Mouse (Mus musculus): Measurements from ENCODE around the gene Tex22. TPM values are rescaled to one million over a fixed set of nuclear protein-coding genes. Genes with fewer than 3 reads are reported as not detected.

The Tex22 gene
- polyA plus RNA-seq, 1 experiment from 2014 or later, result not detected

GRCm38 (mm10) chr12:113089107-113089506, 14.8 kb downstream of the Tex22 start:
- no peak for ATAC-seq (ENCODE audit: low read depth)
- Histone ChIP-seq H3K4me3 (ENCODE audit: low read depth, low read length) (no peak overlapping the region), H3K4me2 (ENCODE audit: low read depth, low read length) (no peak overlapping the region), H3K27ac (ENCODE audit: low read length) (no peak overlapping the region), H3K4me1 (ENCODE audit: control insufficient read depth, low read depth, low read length) (no peaks in the 10 kb centered on the region), H3K9ac (ENCODE audit: low read depth, low read length) (no peak overlapping the region), H3K9me3 (replicated peaks; ENCODE audit: control insufficient read depth, low read length) (no peaks in the 10 kb centered on the region), H3K36me3 (ENCODE audit: control insufficient read depth, insufficient read depth) (no peaks in the 10 kb centered on the region), H3K27me3 (ENCODE audit: control insufficient read depth, insufficient read depth, low read depth, low read length) (no peaks in the 10 kb centered on the region; the same call in 1 of the 2 replicates)
- WGBS (ENCODE audit: insufficient replicate concordance), result 68% methylated on average over 6 of the region's 6 CpGs

- no peak overlapping the region for H3K4me2 ChIP-seq (ENCODE audit: low read depth, low read length)
- H3K4me1 ChIP-seq (ENCODE audit: control insufficient read depth, low read depth, low read length), result no peaks in the 10 kb centered on the region
- no peaks in the 10 kb centered on the region for H3K36me3 ChIP-seq (ENCODE audit: control insufficient read depth, insufficient read depth)
- H3K9ac ChIP-seq (ENCODE audit: low read depth, low read length), result no peak overlapping the region
- H3K9me3 ChIP-seq (replicated peaks; ENCODE audit: control insufficient read depth, low read length), result no peaks in the 10 kb centered on the region
- H3K27me3 ChIP-seq (ENCODE audit: control insufficient read depth, insufficient read depth, low read depth, low read length), result no peaks in the 10 kb centered on the region; the same call in 1 of the 2 replicates
- 79% methylated on average over 17 of the region's 17 CpGs for WGBS (ENCODE audit: insufficient replicate concordance)
- ATAC-seq (ENCODE audit: low read depth), result no peak
- H3K4me3 ChIP-seq (ENCODE audit: low read depth, low read length), result no peak overlapping the region
- H3K27ac ChIP-seq (ENCODE audit: low read length), result no peak overlapping the region
These were observed 15.8 kb downstream of the Tex22 start for GRCm38 (mm10) chr12:113090053-113090452.

- Histone ChIP-seq H3K36me3 (ENCODE audit: control insufficient read depth, insufficient read depth) (no peaks in the 10 kb centered on the region), H3K9me3 (replicated peaks; ENCODE audit: control insufficient read depth, low read length) (no peaks in the 10 kb centered on the region), H3K9ac (ENCODE audit: low read depth, low read length) (no peak overlapping the region), H3K4me2 (ENCODE audit: low read depth, low read length) (no peak overlapping the region), H3K4me3 (ENCODE audit: low read depth, low read length) (no peak overlapping the region), H3K27me3 (ENCODE audit: control insufficient read depth, insufficient read depth, low read depth, low read length) (no peaks in the 10 kb centered on the region; the same call in none of the 2 replicates), H3K4me1 (ENCODE audit: control insufficient read depth, low read depth, low read length) (peaks cover 26% of the 10 kb centered on the region), H3K27ac (ENCODE audit: low read length) (no peak overlapping the region)
- ATAC-seq (ENCODE audit: low read depth), result no peak
- 67% methylated on average over 5 of the region's 5 CpGs for WGBS (ENCODE audit: insufficient replicate concordance)
These were observed 22.7 kb downstream of the Tex22 start for GRCm38 (mm10) chr12:113097040-113097439.

GRCm38 (mm10) chr12:113097749-113098281, 23.5 kb downstream of the Tex22 start, which contains the start of gene Mta1:
Gene Mta1, plus strand, starts transcription at chr12:113098278.
- Histone ChIP-seq H3K4me3 (ENCODE audit: low read depth, low read length) (peak within 1 kb of the TSS; percentile 92), H3K27ac (ENCODE audit: low read length) (peak within 1 kb of the TSS; percentile 78), H3K27me3 (ENCODE audit: control insufficient read depth, insufficient read depth, low read depth, low read length) (no peaks in the 10 kb centered on the region; the same call in none of the 2 replicates), H3K36me3 (ENCODE audit: control insufficient read depth, insufficient read depth) (no peaks in the 10 kb centered on the region), H3K9ac (ENCODE audit: low read depth, low read length) (peak within 1 kb of the TSS; percentile 90), H3K4me2 (ENCODE audit: low read depth, low read length) (peak within 1 kb of the TSS; percentile 95), H3K9me3 (replicated peaks; ENCODE audit: control insufficient read depth, low read length) (no peaks in the 10 kb centered on the region), H3K4me1 (ENCODE audit: control insufficient read depth, low read depth, low read length) (peaks cover 32% of the 10 kb centered on the region)
- ATAC-seq (ENCODE audit: low read depth), result peak; percentile 82
- WGBS (ENCODE audit: insufficient replicate concordance), result 12% methylated on average over 15 of the region's 53 CpGs

- Histone ChIP-seq H3K36me3 (ENCODE audit: control insufficient read depth, insufficient read depth) (no peaks in the 10 kb centered on the region), H3K27ac (ENCODE audit: low read length) (peak overlapping the region; percentile 78), H3K4me1 (ENCODE audit: control insufficient read depth, low read depth, low read length) (peaks cover 41% of the 10 kb centered on the region), H3K4me2 (ENCODE audit: low read depth, low read length) (peak overlapping the region; percentile 95), H3K9ac (ENCODE audit: low read depth, low read length) (peak overlapping the region; percentile 90), H3K4me3 (ENCODE audit: low read depth, low read length) (peak overlapping the region; percentile 92), H3K9me3 (replicated peaks; ENCODE audit: control insufficient read depth, low read length) (no peaks in the 10 kb centered on the region), H3K27me3 (ENCODE audit: control insufficient read depth, insufficient read depth, low read depth, low read length) (no peaks in the 10 kb centered on the region; the same call in none of the 2 replicates)
- WGBS (ENCODE audit: insufficient replicate concordance), result 0% methylated on average over 26 of the region's 60 CpGs
- ATAC-seq (ENCODE audit: low read depth), result peak; percentile 28; the same call in 1 of the 2 replicates
These were observed 24.3 kb downstream of the Tex22 start for GRCm38 (mm10) chr12:113098530-113099151.

- Histone ChIP-seq H3K4me1 (ENCODE audit: control insufficient read depth, low read depth, low read length) (peaks cover 51% of the 10 kb centered on the region), H3K36me3 (ENCODE audit: control insufficient read depth, insufficient read depth) (no peaks in the 10 kb centered on the region), H3K27me3 (ENCODE audit: control insufficient read depth, insufficient read depth, low read depth, low read length) (no peaks in the 10 kb centered on the region; the same call in none of the 2 replicates), H3K27ac (ENCODE audit: low read length) (no peak overlapping the region), H3K9ac (ENCODE audit: low read depth, low read length) (peak overlapping the region; percentile 90), H3K4me2 (ENCODE audit: low read depth, low read length) (peak overlapping the region; percentile 95), H3K4me3 (ENCODE audit: low read depth, low read length) (peak overlapping the region; percentile 92), H3K9me3 (replicated peaks; ENCODE audit: control insufficient read depth, low read length) (no peaks in the 10 kb centered on the region)
- no peak for ATAC-seq (ENCODE audit: low read depth)
- WGBS (ENCODE audit: insufficient replicate concordance), result 11% methylated on average over 6 of the region's 6 CpGs
These were observed 25.4 kb downstream of the Tex22 start for GRCm38 (mm10) chr12:113099470-113100237.

GRCm38 (mm10) chr12:113100448-113101076, 26.3 kb downstream of the Tex22 start:
- Histone ChIP-seq H3K4me1 (ENCODE audit: control insufficient read depth, low read depth, low read length) (peaks cover 54% of the 10 kb centered on the region), H3K9ac (ENCODE audit: low read depth, low read length) (no peak overlapping the region), H3K27ac (ENCODE audit: low read length) (no peak overlapping the region), H3K4me3 (ENCODE audit: low read depth, low read length) (no peak overlapping the region), H3K36me3 (ENCODE audit: control insufficient read depth, insufficient read depth) (no peaks in the 10 kb centered on the region), H3K27me3 (ENCODE audit: control insufficient read depth, insufficient read depth, low read depth, low read length) (no peaks in the 10 kb centered on the region; the same call in none of the 2 replicates), H3K4me2 (ENCODE audit: low read depth, low read length) (no peak overlapping the region), H3K9me3 (replicated peaks; ENCODE audit: control insufficient read depth, low read length) (no peaks in the 10 kb centered on the region)
- 63% methylated on average over 5 of the region's 5 CpGs for WGBS (ENCODE audit: insufficient replicate concordance)
- ATAC-seq (ENCODE audit: low read depth), result no peak

GRCm38 (mm10) chr12:113101251-113101960, 27.1 kb downstream of the Tex22 start:
- no peak overlapping the region for H3K4me2 ChIP-seq (ENCODE audit: low read depth, low read length)
- H3K4me3 ChIP-seq (ENCODE audit: low read depth, low read length), result no peak overlapping the region
- no peak for ATAC-seq (ENCODE audit: low read depth)
- peak overlapping the region; percentile 15; the same call in 1 of the 2 replicates for H3K27ac ChIP-seq (ENCODE audit: low read length)
- H3K36me3 ChIP-seq (ENCODE audit: control insufficient read depth, insufficient read depth), result no peaks in the 10 kb centered on the region
- H3K9me3 ChIP-seq (replicated peaks; ENCODE audit: control insufficient read depth, low read length), result no peaks in the 10 kb centered on the region
- 64% methylated on average over 9 of the region's 9 CpGs for WGBS (ENCODE audit: insufficient replicate concordance)
- H3K4me1 ChIP-seq (ENCODE audit: control insufficient read depth, low read depth, low read length), result peaks cover 61% of the 10 kb centered on the region
- no peaks in the 10 kb centered on the region for H3K27me3 ChIP-seq (ENCODE audit: control insufficient read depth, insufficient read depth, low read depth, low read length)
- no peak overlapping the region for H3K9ac ChIP-seq (ENCODE audit: low read depth, low read length)

All from liver, embryonic 16.5 days (tissue).